Mouse (Mus musculus) adrenal gland, postnatal 4 days (tissue): ENCODE data around the gene Mtmr4. TPM values are rescaled to one million over a fixed set of nuclear protein-coding genes. Genes with fewer than 3 reads are reported as not detected.

Experiments
- DNase-seq, 2 experiments: peaks; one replicate each; pipeline ENCODE4 v3.0.0; 2021 to 2022; ENCODE audit warnings: low spot score in 2 of 2, mixed read lengths in 2 of 2
- total RNA-seq, 2 experiments: library from RNA; stranded (reverse); gene quantifications; 2 replicates each; pipeline ENCODE4 v1.2.3; 2021

Mtmr4 gene
- total RNA-seq, 2 experiments from 2014 or later: 29.1 to 33.1 TPM

GRCm38 (mm10) chr11:87611547-87611946 is 19.6 kb downstream of the Mtmr4 start:
- no peak for DNase-seq

GRCm38 (mm10) chr11:87613972-87614371 is 22.0 kb downstream of the Mtmr4 start:
- no peak for DNase-seq

GRCm38 (mm10) chr11:87615551-87615950 is 23.6 kb downstream of the Mtmr4 start:
- no peak for DNase-seq

- no peak for DNase-seq
Observed at GRCm38 (mm10) chr11:87615952-87616351, 24.0 kb downstream of the Mtmr4 start.

- no peak for DNase-seq
Observed at GRCm38 (mm10) chr11:87616790-87617474, 25.0 kb downstream of the Mtmr4 start, which contains the start of gene Hsf5. Gene Hsf5 (plus strand): TSS chr11:87617164.

- DNase-seq: no peak
Observed at GRCm38 (mm10) chr11:87617606-87618005, 25.6 kb downstream of the Mtmr4 start.

- no peak for DNase-seq
Observed at GRCm38 (mm10) chr11:87623160-87623559, 31.2 kb downstream of the Mtmr4 start.

- no peak for DNase-seq
Observed at GRCm38 (mm10) chr11:87629859-87630258, 37.9 kb downstream of the Mtmr4 start.

GRCm38 (mm10) chr11:87638793-87639192 is 46.8 kb downstream of the Mtmr4 start:
- DNase-seq: no peak

GRCm38 (mm10) chr11:87639206-87639605 is 47.2 kb downstream of the Mtmr4 start:
- DNase-seq: peak; percentile 45 to 49

GRCm38 (mm10) chr11:87642865-87643264 is 50.9 kb downstream of the Mtmr4 start:
- no peak for DNase-seq

- DNase-seq: no peak
Observed at GRCm38 (mm10) chr11:87654693-87655092, 62.7 kb downstream of the Mtmr4 start.

- DNase-seq: no peak
Observed at GRCm38 (mm10) chr11:87659216-87659615, 67.3 kb downstream of the Mtmr4 start.

- DNase-seq: peak; percentile 40 to 71
Observed at GRCm38 (mm10) chr11:87662407-87662806, 70.4 kb downstream of the Mtmr4 start, which contains the start of gene Rnf43. Gene Rnf43 (plus strand): TSS chr11:87662722.

GRCm38 (mm10) chr11:87662822-87663221 is 70.9 kb downstream of the Mtmr4 start:
- DNase-seq: no peak

- DNase-seq: no peak
Observed at GRCm38 (mm10) chr11:87663948-87664347, 72.0 kb downstream of the Mtmr4 start.

- no peak for DNase-seq
Observed at GRCm38 (mm10) chr11:87664521-87664920, 72.6 kb downstream of the Mtmr4 start.

GRCm38 (mm10) chr11:87665224-87665623 is 73.3 kb downstream of the Mtmr4 start:
- no peak for DNase-seq

GRCm38 (mm10) chr11:87665658-87666057 is 73.7 kb downstream of the Mtmr4 start:
- DNase-seq: no peak
